Mouse (Mus musculus) heart, embryonic 13.5 days (tissue): ENCODE results near the gene Tas2r143. TPM values are rescaled to one million over a fixed set of nuclear protein-coding genes. Genes with fewer than 3 reads are reported as not detected.

Experiments used
- ATAC-seq: fragments of 200-750 bp; cut with Nextera tagmentation; 2 replicates; pipeline ENCODE4 v1.8.0; 2017; ENCODE audit warnings: moderate TSS enrichment; ENCODE audit not compliant: insufficient number of reproducible peaks, low FRiP score, low TSS enrichment; ENCODE audit errors: extremely low read depth
- H3K27ac ChIP-seq: fragments of 300-500 bp; sonication (generic); replicated peaks from 2 replicates; pipeline ENCODE4 v1.5.1; 2015; ENCODE audit warnings: moderate library complexity, mild to moderate bottlenecking, inconsistent platforms
- H3K27me3 ChIP-seq: fragments of 300-500 bp; sonication (generic); replicated peaks from 2 replicates; pipeline ENCODE4 v1.6.1; 2015; ENCODE audit warnings: mild to moderate bottlenecking, inconsistent platforms
- H3K36me3 ChIP-seq: fragments of 300-500 bp; sonication (generic); 2 replicates; pipeline ENCODE4 v1.6.1; 2015; ENCODE audit warnings: mild to moderate bottlenecking, inconsistent platforms
- H3K4me1 ChIP-seq: fragments of 300-500 bp; sonication (generic); 2 replicates; pipeline ENCODE4 v1.6.1; 2015; ENCODE audit warnings: inconsistent platforms
- H3K4me2 ChIP-seq: fragments of 300-500 bp; sonication (generic); 2 replicates; pipeline ENCODE4 v1.6.1; 2015; ENCODE audit warnings: inconsistent platforms, mild to moderate bottlenecking, moderate library complexity
- H3K4me3 ChIP-seq: fragments of 300-500 bp; sonication (generic); 2 replicates; pipeline ENCODE4 v1.5.1; 2015; ENCODE audit warnings: moderate library complexity, mild to moderate bottlenecking, inconsistent platforms
- H3K9ac ChIP-seq: fragments of 300-500 bp; sonication (generic); 2 replicates; pipeline ENCODE4 v1.6.1; 2015; ENCODE audit warnings: inconsistent platforms, mild to moderate bottlenecking, moderate library complexity
- H3K9me3 ChIP-seq: fragments of 300-500 bp; sonication (generic); 2 replicates; pipeline ENCODE4 v1.6.1; 2016; ENCODE audit warnings: inconsistent platforms
- WGBS: fragments of 180-500 bp; shearing (Covaris S2); methylation state at CpG from one replicate; pipeline ENCODE4 v1.1.7; 2015; ENCODE audit warnings: mixed read lengths; 5-methylcytosine and 5-hydroxymethylcytosine counted together
- polyA plus RNA-seq: library from polyadenylated mRNA; unstranded; fragments of >200 nt; fragmentation: Nextera tagmentation; extraction: Ambion mirVana; gene quantifications from 2 replicates; pipeline ENCODE4 v1.2.1, GENCODE M21; 2015

The Tas2r143 gene
- polyA plus RNA-seq, 1 experiment from 2014 or later, result not detected

DNA sequence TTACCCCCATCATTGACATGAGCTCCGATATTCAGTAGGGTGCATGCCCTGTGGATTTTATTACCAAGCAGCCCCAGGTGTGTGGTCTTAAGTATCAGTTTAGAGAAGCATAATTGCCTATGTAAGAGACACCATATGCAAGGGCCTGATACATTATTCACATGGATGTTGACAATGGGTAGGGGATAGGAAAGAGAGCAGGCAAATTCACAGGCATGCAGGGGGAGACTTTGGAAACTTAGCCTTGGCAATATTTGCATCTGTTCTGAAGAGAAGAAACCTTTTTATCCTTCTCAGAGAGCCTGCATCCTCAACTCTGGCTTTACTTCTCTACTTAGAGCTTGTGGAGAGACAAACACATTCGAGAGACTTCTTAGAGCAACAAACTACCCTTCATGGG lies 5.1 kb downstream of the Tas2r143 start, which contains the start of gene Tas2r135:
TSS of gene Tas2r135 (plus strand) at position 301 of the 400 bp plus-strand sequence.
- Histone ChIP-seq H3K27me3 (no peaks in the 10 kb centered on the region), H3K27ac (no peak within 1 kb of the TSS), H3K4me2 (no peak within 1 kb of the TSS), H3K9me3 (no peaks in the 10 kb centered on the region), H3K4me1 (peaks cover 12% of the 10 kb centered on the region), H3K9ac (no peak within 1 kb of the TSS), H3K4me3 (no peak within 1 kb of the TSS), H3K36me3 (no peaks in the 10 kb centered on the region)
- no peak for ATAC-seq
- WGBS, result 69% methylated on average over 2 of the region's 2 CpGs

DNA sequence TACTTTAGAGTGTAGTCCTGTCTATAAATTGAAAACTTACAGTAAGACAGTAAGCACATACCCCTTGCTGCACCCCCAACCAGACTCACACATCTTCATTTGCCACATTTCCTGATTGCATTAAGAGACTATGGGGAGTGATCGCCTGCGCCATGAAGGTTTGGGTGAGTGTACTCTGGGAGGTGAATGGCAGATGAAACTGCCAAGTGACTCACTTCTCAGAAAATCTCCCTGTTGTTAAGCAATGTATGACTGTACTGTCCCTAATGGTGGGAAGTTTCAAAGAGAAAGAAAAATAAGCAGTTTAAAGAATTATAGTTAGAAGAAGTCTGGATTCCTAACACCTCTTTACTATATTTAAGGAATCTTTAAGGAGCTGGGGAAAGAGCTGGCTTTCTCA lies 19.4 kb downstream of the Tas2r143 start:
- no peaks in the 10 kb centered on the region for H3K27me3 ChIP-seq
- H3K27ac ChIP-seq, result no peak overlapping the region
- ATAC-seq, result no peak
- no peak overlapping the region for H3K4me2 ChIP-seq
- no peaks in the 10 kb centered on the region for H3K4me1 ChIP-seq
- 79% methylated on average over 2 of the region's 2 CpGs for WGBS
- H3K9ac ChIP-seq, result no peak overlapping the region
- no peak overlapping the region for H3K4me3 ChIP-seq
- no peaks in the 10 kb centered on the region for H3K9me3 ChIP-seq
- no peaks in the 10 kb centered on the region for H3K36me3 ChIP-seq

DNA sequence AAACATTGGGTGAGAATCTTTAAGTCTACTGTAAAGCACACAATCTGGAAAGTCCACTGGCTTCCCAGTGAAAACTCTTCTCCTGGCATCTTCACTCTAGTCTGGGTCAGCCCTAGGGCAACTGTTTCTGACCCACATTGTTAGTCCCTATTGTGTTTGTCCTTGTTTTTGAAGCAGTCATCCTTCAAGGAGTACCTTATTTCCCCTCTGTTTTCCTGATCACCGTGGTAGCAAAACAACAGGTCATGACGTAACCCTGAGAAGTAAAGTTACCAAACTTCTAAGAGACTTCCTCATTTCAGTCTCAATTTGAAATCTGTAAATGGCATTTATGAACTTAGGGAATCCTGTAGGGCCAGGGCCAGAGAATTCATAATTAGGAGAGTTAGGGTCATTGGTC lies 21.4 kb downstream of the Tas2r143 start:
- Histone ChIP-seq H3K4me3 (no peak overlapping the region), H3K9ac (no peak overlapping the region), H3K4me1 (no peaks in the 10 kb centered on the region), H3K36me3 (no peaks in the 10 kb centered on the region), H3K27ac (no peak overlapping the region), H3K27me3 (no peaks in the 10 kb centered on the region), H3K4me2 (no peak overlapping the region), H3K9me3 (no peaks in the 10 kb centered on the region)
- WGBS, result 74% methylated on average over 2 of the region's 2 CpGs
- no peak for ATAC-seq

DNA sequence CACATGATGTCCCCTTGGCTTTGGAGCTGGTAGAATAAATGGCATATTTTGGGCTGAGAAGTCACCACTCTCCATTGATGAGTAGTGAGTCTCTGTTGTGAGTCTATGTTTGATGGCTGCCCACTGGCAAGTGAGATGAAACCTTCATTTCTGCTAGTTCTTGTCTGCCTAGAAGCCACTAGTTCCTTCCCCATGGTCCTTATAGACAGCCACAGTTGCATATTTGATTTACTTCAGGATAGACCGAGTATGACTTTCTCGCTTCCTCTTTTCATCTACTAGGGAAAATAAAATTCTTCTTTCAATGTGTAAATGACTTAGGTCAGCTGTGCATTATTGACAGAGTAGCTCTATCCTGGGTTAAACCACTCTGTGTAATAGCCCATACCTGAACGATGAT lies 24.4 kb downstream of the Tas2r143 start:
- Histone ChIP-seq H3K4me1 (peaks cover 4% of the 10 kb centered on the region; the same call in 1 of the 2 replicates), H3K27me3 (no peaks in the 10 kb centered on the region), H3K27ac (no peak overlapping the region), H3K4me3 (no peak overlapping the region), H3K4me2 (no peak overlapping the region), H3K9ac (no peak overlapping the region), H3K9me3 (no peaks in the 10 kb centered on the region), H3K36me3 (no peaks in the 10 kb centered on the region)
- 86% methylated on average over 3 of the region's 3 CpGs for WGBS
- ATAC-seq, result no peak

DNA sequence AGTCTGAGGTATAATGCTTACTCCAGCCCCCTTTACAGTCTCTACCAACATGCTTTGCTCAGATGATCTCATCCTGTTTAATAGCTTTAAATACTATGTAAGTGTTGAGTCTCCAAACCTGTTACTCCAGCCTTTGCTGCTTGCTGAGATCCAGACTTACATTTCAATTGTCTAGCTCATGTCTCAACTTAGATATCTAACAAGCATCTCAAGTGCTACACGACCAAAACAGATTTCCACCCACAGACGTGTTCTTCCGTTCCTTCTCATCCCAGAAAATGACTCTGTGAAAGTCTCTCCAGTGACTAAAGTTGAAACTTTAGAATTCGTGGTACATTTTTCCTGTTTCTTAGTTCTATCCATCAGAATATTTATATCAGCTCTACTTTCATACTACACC lies 26.3 kb downstream of the Tas2r143 start:
- Histone ChIP-seq H3K4me2 (no peak overlapping the region), H3K4me1 (peaks cover 4% of the 10 kb centered on the region; the same call in 1 of the 2 replicates), H3K9me3 (no peaks in the 10 kb centered on the region), H3K36me3 (no peaks in the 10 kb centered on the region), H3K27ac (no peak overlapping the region), H3K9ac (no peak overlapping the region), H3K4me3 (no peak overlapping the region), H3K27me3 (no peaks in the 10 kb centered on the region)
- ATAC-seq, result no peak
- 54% methylated on average over 4 of the region's 4 CpGs for WGBS

DNA sequence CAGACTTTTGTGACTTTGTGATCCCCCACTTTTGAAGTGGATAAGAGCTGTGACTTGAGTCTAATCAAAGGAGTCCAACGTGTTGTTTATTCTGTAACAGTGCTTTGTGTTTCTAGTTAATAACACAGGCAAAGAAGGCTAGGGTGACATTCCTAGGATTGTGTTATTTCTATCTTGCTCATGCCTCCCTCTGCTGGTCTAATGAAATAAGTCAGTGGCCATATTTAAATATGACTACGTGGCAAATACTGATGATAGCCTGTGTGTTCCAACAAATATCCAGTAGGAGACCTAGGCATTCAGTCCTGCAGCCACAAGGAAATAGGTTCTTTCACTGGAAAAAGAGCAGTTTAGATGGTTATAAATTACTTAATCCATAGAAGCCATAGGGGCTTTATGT lies 33.5 kb downstream of the Tas2r143 start:
- Histone ChIP-seq H3K4me3 (no peak overlapping the region), H3K4me2 (no peak overlapping the region), H3K27me3 (no peaks in the 10 kb centered on the region), H3K4me1 (peaks cover 5% of the 10 kb centered on the region; the same call in 1 of the 2 replicates), H3K9ac (no peak overlapping the region), H3K36me3 (no peaks in the 10 kb centered on the region), H3K9me3 (no peaks in the 10 kb centered on the region), H3K27ac (no peak overlapping the region)
- no peak for ATAC-seq
- 47% methylated on average over 2 of the region's 2 CpGs for WGBS

DNA sequence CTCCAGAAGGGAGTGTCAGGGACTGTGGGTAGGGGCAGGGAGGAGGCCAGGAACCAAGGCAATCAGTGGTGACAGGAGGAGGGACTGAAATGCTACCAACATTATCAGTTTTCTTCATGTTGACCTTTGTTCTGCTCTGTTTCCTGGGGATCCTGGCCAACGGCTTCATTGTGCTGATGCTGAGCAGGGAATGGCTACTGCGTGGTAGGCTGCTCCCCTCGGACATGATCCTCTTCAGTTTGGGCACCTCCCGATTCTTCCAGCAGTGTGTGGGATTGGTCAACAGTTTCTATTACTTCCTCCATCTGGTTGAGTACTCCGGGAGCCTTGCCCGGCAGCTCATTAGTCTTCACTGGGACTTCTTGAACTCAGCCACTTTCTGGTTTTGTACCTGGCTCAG lies 34.4 kb downstream of the Tas2r143 start, which contains the start of gene Tas2r126:
TSS of gene Tas2r126 (plus strand) at position 90 of the 400 bp plus-strand sequence.
- 40% methylated on average over 6 of the region's 6 CpGs for WGBS
- no peak within 1 kb of the TSS for H3K27ac ChIP-seq
- H3K4me1 ChIP-seq, result peaks cover 5% of the 10 kb centered on the region; the same call in 1 of the 2 replicates
- no peaks in the 10 kb centered on the region for H3K36me3 ChIP-seq
- H3K9me3 ChIP-seq, result no peaks in the 10 kb centered on the region
- no peak within 1 kb of the TSS for H3K9ac ChIP-seq
- no peaks in the 10 kb centered on the region for H3K27me3 ChIP-seq
- no peak for ATAC-seq
- H3K4me3 ChIP-seq, result no peak within 1 kb of the TSS
- no peak within 1 kb of the TSS for H3K4me2 ChIP-seq

DNA sequence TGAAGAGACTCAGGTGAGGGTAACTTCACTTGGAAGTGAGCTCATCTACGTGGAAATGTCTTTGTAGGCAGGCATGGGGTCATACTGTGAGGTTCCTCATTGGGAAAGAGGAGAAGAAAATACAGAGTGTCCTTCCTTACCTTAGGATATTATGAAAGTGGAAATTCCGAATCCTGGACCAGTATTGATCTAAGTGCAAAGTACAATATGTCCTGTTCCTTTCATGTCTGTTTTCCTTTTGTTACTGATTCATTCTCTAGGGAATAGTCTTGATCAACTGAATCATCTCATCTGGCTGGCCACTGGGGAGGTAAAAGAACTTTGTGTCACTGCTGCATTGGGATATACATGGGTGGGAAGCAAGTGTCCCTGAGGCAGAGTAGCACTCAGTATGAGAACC lies 35.5 kb downstream of the Tas2r143 start:
- H3K27ac ChIP-seq, result no peak overlapping the region
- no peak overlapping the region for H3K4me3 ChIP-seq
- no peaks in the 10 kb centered on the region for H3K9me3 ChIP-seq
- no peak overlapping the region for H3K9ac ChIP-seq
- ATAC-seq, result no peak
- no peaks in the 10 kb centered on the region for H3K36me3 ChIP-seq
- H3K4me1 ChIP-seq, result peaks cover 5% of the 10 kb centered on the region; the same call in 1 of the 2 replicates
- H3K4me2 ChIP-seq, result no peak overlapping the region
- no peaks in the 10 kb centered on the region for H3K27me3 ChIP-seq
- WGBS, result 55% methylated on average over 2 of the region's 2 CpGs

DNA sequence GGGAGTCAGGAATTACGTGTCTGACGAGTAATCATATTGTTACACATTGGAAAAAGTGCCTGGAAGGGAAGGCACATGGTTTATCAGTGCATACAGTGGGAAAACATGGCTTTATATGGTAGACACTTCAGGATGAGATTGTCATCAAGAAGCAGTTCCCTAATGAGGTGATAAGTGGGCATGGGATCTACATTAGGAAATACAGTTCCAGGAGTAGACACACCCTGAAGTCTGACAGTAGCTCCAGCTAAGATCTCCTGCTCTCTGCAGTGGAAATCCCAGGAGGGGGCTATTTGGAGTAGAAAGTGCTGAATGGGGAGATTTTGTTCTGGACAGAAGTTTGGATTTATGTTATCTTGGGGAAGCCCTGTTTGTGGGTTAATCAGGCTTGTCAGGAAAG lies 41.4 kb downstream of the Tas2r143 start:
- H3K9ac ChIP-seq, result no peak overlapping the region
- no peaks in the 10 kb centered on the region for H3K27me3 ChIP-seq
- H3K4me2 ChIP-seq, result no peak overlapping the region
- WGBS, result 31% methylated on average over 2 of the region's 2 CpGs
- H3K27ac ChIP-seq, result no peak overlapping the region
- no peaks in the 10 kb centered on the region for H3K36me3 ChIP-seq
- ATAC-seq, result no peak
- no peaks in the 10 kb centered on the region for H3K4me1 ChIP-seq
- no peak overlapping the region for H3K4me3 ChIP-seq
- H3K9me3 ChIP-seq, result no peaks in the 10 kb centered on the region

DNA sequence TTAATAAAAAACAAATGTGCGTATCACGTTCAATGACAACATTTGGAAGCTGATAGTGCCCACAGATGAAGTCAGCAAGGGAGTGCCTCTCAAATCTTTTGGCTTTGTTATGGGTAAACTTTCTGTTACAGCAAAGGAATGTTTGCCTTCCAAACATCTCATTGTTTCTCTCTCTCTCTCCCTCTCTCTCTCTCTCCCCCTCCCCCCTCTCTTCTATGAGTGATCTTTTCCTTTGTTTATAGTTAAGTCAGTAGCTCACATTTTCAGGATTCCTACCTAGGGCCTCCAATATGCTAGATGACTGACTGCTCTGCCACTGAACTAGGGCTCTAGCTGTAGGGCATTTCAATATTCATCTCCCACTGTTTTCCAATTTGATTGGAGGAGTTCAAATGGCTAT lies 44.5 kb downstream of the Tas2r143 start:
- no peak overlapping the region for H3K9ac ChIP-seq
- no peaks in the 10 kb centered on the region for H3K4me1 ChIP-seq
- no peaks in the 10 kb centered on the region for H3K9me3 ChIP-seq
- H3K4me2 ChIP-seq, result no peak overlapping the region
- no peak overlapping the region for H3K27ac ChIP-seq
- no peaks in the 10 kb centered on the region for H3K36me3 ChIP-seq
- no peak for ATAC-seq
- WGBS, result 69% methylated on average over 2 of the region's 2 CpGs
- H3K4me3 ChIP-seq, result no peak overlapping the region
- no peaks in the 10 kb centered on the region for H3K27me3 ChIP-seq

DNA sequence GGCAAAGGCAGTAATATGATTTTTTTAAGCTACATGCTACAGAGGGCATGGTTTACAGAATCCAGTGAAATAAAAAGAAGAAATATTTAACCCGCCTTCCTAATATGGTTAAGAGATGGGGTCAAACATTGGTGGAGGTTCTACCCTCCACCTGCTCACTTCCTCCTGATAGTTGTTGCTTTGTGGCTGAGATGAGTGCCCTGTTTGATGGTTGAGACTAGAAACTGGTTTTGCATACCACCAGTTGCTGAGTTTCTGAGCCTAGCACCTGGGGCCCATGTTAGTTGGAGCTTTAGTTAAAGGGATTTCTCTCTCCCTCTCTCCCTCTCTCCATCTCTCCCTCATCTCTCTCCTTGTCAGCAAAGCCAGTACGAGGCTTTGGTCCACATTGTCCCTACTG lies 47.3 kb downstream of the Tas2r143 start:
- Histone ChIP-seq H3K9me3 (no peaks in the 10 kb centered on the region), H3K27ac (no peak overlapping the region), H3K4me2 (no peak overlapping the region), H3K27me3 (no peaks in the 10 kb centered on the region), H3K9ac (no peak overlapping the region), H3K36me3 (no peaks in the 10 kb centered on the region), H3K4me1 (no peaks in the 10 kb centered on the region), H3K4me3 (no peak overlapping the region)
- no peak for ATAC-seq
- WGBS, result 76% methylated on average over 2 of the region's 2 CpGs
